Mouse (Mus musculus) heart, postnatal 25 days (tissue): ENCODE data around the gene Ccer1. TPM values are rescaled to one million over a fixed set of nuclear protein-coding genes. Genes with fewer than 3 reads are reported as not detected.
"Not testable (repeated sequence)": the region's sequence is repeated elsewhere in the genome, so short reads cannot be mapped to it uniquely, and the experiment has no call there.

Source experiments
- DNase-seq: peaks from one replicate; pipeline ENCODE4 v3.0.0; 2022; ENCODE audit warnings: low spot score
- intact Hi-C: fragments of 180-260 bp; cut with DNase I; formaldehyde crosslinking; loops from one replicate; pipeline ENCODE4 v1.15.1; 2025
- total RNA-seq, 2 experiments: library from RNA; stranded (reverse); gene quantifications; 2 replicates each; pipeline ENCODE4 v1.2.3; 2021

Ccer1 gene
- total RNA-seq, 2 experiments from 2014 or later, result not detected

GRCm38 (mm10) chr10:97726655-97727054, 33.8 kb downstream of the Ccer1 start, which contains the start of gene C030005K15Rik:
TSS of gene C030005K15Rik (minus strand) at chr10:97726755.
- intact Hi-C loops, DNase-seq: not testable (repeated sequence)

Other genes with a start within 250 kb of the Ccer1 start
- gene Dcn, start 213.4 kb upstream of the Ccer1 start, total RNA-seq, result 100 to 1,000 TPM; 381 to 431 TPM
- 10 to 100 TPM; 55.6 to 72.7 TPM for gene Lum, start 127.9 kb upstream of the Ccer1 start, total RNA-seq
- not detected for gene Kera, start 86.2 kb upstream of the Ccer1 start, total RNA-seq
- under 1 TPM; 0.50 to 0.52 TPM for gene Epyc, start 49.0 kb upstream of the Ccer1 start, total RNA-seq
- gene C030005K15Rik, start 33.7 kb downstream of the Ccer1 start, total RNA-seq, result not detected